Mouse (Mus musculus) A20 (cell line): ENCODE measurements at regions not wholly inside any gene's neighbourhood (a gene's known extent, or its start where the extent isn't known, plus 50 kb on each side); places are given as distances from the start of the nearest gene placed in this dataset.
"Not testable (repeated sequence)": the region's sequence is repeated elsewhere in the genome, so short reads cannot be mapped to it uniquely, and the experiment has no call there.

Experiments used
- DNase-seq: peaks from one replicate; pipeline ENCODE4 v3.0.0-alpha.2; 2011; ENCODE audit warnings: low read depth, low spot score

GRCm38 (mm10) chr17:29430401-29430800 is 60.2 kb upstream of the Pim1 start:
- no peak for DNase-seq

GRCm38 (mm10) chr17:29430806-29431205 is 59.7 kb upstream of the Pim1 start:
- no peak for DNase-seq

GRCm38 (mm10) chr17:29431553-29432297 is 58.8 kb upstream of the Pim1 start:
- peak; percentile 51 for DNase-seq

- DNase-seq, result no peak
Observed at GRCm38 (mm10) chr17:29432666-29433065, 57.9 kb upstream of the Pim1 start.

- DNase-seq, result no peak
Observed at GRCm38 (mm10) chr17:29433370-29433769, 57.2 kb upstream of the Pim1 start.

- no peak for DNase-seq
Observed at GRCm38 (mm10) chr17:29434074-29434944, 56.2 kb upstream of the Pim1 start.

- no peak for DNase-seq
Observed at GRCm38 (mm10) chr17:29435345-29436006, 55.1 kb upstream of the Pim1 start.

GRCm38 (mm10) chr17:29436484-29436870 is 54.1 kb upstream of the Pim1 start:
- DNase-seq, result not testable (repeated sequence)

GRCm38 (mm10) chr17:29436871-29437534 is 53.5 kb upstream of the Pim1 start:
- DNase-seq, result peak; percentile 95

- peak; percentile 67 for DNase-seq
Observed at GRCm38 (mm10) chr17:29437535-29438324, 52.8 kb upstream of the Pim1 start.

GRCm38 (mm10) chr17:29438347-29439235 is 52.0 kb upstream of the Pim1 start:
- DNase-seq, result peak; percentile 96

GRCm38 (mm10) chr17:29439992-29440391 is 50.6 kb upstream of the Pim1 start:
- DNase-seq, result no peak

GRCm38 (mm10) chr17:29440490-29440889 is 50.1 kb upstream of the Pim1 start:
- no peak for DNase-seq
